Mouse (Mus musculus) heart, postnatal 0 days (tissue): ENCODE data around the gene Alx3.

Experiments
- CTCF ChIP-seq: IDR thresholded peaks from 2 replicates; pipeline ENCODE4 v1.5.1; 2016; ENCODE audit warnings: antibody characterized with exemption, control low read depth, low read depth
- EP300 ChIP-seq: IDR thresholded peaks from 2 replicates; pipeline ENCODE4 v1.6.1; 2016; ENCODE audit warnings: antibody characterized with exemption, low read depth

DNA sequence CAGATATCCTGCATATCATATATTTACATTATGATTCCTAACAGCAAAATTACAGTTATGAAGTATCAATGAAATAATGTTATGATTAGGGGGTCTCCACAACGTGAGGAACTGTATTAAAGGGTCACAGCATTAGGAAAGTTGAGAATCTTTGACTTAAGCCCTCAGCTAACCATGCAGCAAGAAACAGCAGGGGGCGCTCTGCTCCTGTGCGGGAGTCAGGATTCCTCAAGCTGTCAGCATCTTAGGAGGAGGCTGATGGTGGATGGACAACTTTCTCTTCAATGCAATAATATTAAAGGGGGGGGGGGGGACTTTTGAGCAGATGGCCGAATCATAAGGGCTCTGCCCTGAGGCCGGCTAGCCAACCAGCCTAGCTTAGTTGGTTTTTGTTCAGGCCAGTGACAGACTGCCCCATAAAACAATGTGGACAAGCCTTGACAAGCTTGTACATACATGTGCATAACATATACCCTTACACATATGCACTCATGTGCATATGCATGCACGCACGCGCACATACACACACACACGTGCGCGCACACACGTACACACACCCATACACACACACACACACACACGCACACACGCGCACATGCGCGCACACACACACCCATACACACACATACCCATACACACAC lies 44.3 kb upstream of the Alx3 start:
- TF ChIP-seq CTCF, result peak; percentile 67
- TF ChIP-seq EP300, result no peak
